Mouse (Mus musculus) G1E-ER4 (cell line): ENCODE measurements around the gene Plin4. TPM values are rescaled to one million over a fixed set of nuclear protein-coding genes. Genes with fewer than 3 reads are reported as not detected.

ENCODE experiments used
- GATA1 ChIP-seq: IDR thresholded peaks from one replicate; pipeline ENCODE4 v1.8.0; 2012; ENCODE audit warnings: low read length, inconsistent platforms
- polyA plus RNA-seq: library from polyadenylated mRNA; stranded (reverse); fragments of >175 nt; gene quantifications from 2 replicates; pipeline ENCODE4 v1.2.3, GENCODE M21; 2012

Plin4 gene
- polyA plus RNA-seq, 1 experiment: not detected

GRCm38 (mm10) chr17:56111864-56112263 lies 2.3 kb upstream of the Plin4 start:
- TF ChIP-seq GATA1: no peak

GRCm38 (mm10) chr17:56111021-56111420 lies 1.4 kb upstream of the Plin4 start:
- no peak for TF ChIP-seq GATA1

- no peak for TF ChIP-seq GATA1
Observed at GRCm38 (mm10) chr17:56110571-56110970, 968 bp upstream of the Plin4 start.

- no peak for TF ChIP-seq GATA1
Observed at GRCm38 (mm10) chr17:56108334-56109044, 1.1 kb downstream of the Plin4 start.

GRCm38 (mm10) chr17:56107736-56108135 lies 1.9 kb downstream of the Plin4 start:
- no peak for TF ChIP-seq GATA1

- TF ChIP-seq GATA1: no peak
Observed at GRCm38 (mm10) chr17:56106981-56107380, 2.6 kb downstream of the Plin4 start.

GRCm38 (mm10) chr17:56103465-56104285 lies 5.9 kb downstream of the Plin4 start:
- TF ChIP-seq GATA1: no peak

GRCm38 (mm10) chr17:56102927-56103326 lies 6.7 kb downstream of the Plin4 start:
- no peak for TF ChIP-seq GATA1

- no peak for TF ChIP-seq GATA1
Observed at GRCm38 (mm10) chr17:56102158-56102557, 7.4 kb downstream of the Plin4 start.

GRCm38 (mm10) chr17:56100811-56101210 lies 8.8 kb downstream of the Plin4 start:
- no peak for TF ChIP-seq GATA1

- TF ChIP-seq GATA1: no peak
Observed at GRCm38 (mm10) chr17:56098711-56099572, 10.7 kb downstream of the Plin4 start.

- no peak for TF ChIP-seq GATA1
Observed at GRCm38 (mm10) chr17:56098180-56098579, 11.4 kb downstream of the Plin4 start.

GRCm38 (mm10) chr17:56096883-56097282 lies 12.7 kb downstream of the Plin4 start:
- no peak for TF ChIP-seq GATA1

- TF ChIP-seq GATA1: no peak
Observed at GRCm38 (mm10) chr17:56092794-56093193, 16.8 kb downstream of the Plin4 start.

- TF ChIP-seq GATA1: no peak
Observed at GRCm38 (mm10) chr17:56092312-56092711, 17.3 kb downstream of the Plin4 start.
